Mouse (Mus musculus): ENCODE measurements at regions not wholly inside any gene's neighbourhood (a gene's known extent, or its start where the extent isn't known, plus 50 kb on each side); places are given as distances from the start of the nearest gene placed in this dataset.

DNA sequence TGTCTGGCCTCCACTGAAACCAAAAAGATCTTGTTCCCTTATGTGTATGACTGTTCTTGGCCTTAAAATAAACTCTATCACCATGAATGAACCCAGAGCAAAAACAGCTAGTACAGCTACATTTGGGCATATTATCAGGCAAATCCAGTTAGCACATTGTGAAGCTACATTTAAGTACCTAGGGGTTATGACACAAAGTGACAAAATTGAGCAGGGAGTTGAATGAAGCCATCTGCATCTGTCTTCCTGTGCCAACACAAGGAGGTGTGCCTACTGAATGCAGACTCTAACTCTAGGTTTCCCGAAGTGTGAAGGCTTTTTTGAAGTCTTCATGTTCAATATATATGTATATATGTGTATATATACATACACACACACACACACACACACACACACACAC, 169.9 kb upstream of the Tmem161b start:
- TF ChIP-seq POLR2A (IDR thresholded peaks at IDR 0.05; ENCODE audit: control insufficient read depth in 1 of 2, insufficient read depth in 1 of 2, low read depth in 1 of 2, low read length in 2 of 2, poor library complexity in 1 of 2) = no peak
- TF ChIP-seq CHD1 (IDR thresholded peaks at IDR 0.05; ENCODE audit: low read depth, low read length) = no peak
- TF ChIP-seq EP300 (IDR thresholded peaks at IDR 0.05; ENCODE audit: low read depth in 1 of 2, low read length in 2 of 2) = no peak
- no peak for TF ChIP-seq CTCF (IDR thresholded peaks at IDR 0.05 in 2 of 3, conservative IDR thresholded peaks at IDR 0.05 in 1 of 3; ENCODE audit: control insufficient read depth in 1 of 3, insufficient read depth in 1 of 3, low read depth in 2 of 3, low read length in 3 of 3, poor library complexity in 1 of 3, severe bottlenecking in 1 of 3)
- no peak for TF ChIP-seq GABPA (IDR thresholded peaks at IDR 0.05; ENCODE audit: low read depth, low read length)
- no peak for TF ChIP-seq TAL1 (IDR thresholded peaks at IDR 0.05; ENCODE audit: low read length)
- TF ChIP-seq UBTF (IDR thresholded peaks at IDR 0.05; ENCODE audit: borderline replicate concordance, insufficient read depth, low read depth, low read length) = no peak
- no peak for TF ChIP-seq RCOR1 (IDR thresholded peaks at IDR 0.05; ENCODE audit: low read depth, low read length)
- no peak for TF ChIP-seq ZC3H11A (IDR thresholded peaks at IDR 0.05; ENCODE audit: low read depth, low read length)
- TF ChIP-seq HCFC1 (IDR thresholded peaks at IDR 0.05; ENCODE audit: low read depth, low read length) = no peak
